Mouse (Mus musculus) bone marrow, adult 2 months (tissue): ENCODE data around the gene Tdrd1.

Experiments used
- CTCF ChIP-seq: fragments of 200-500 bp; IDR thresholded peaks from 2 replicates; pipeline ENCODE4 v1.5.1; 2011; ENCODE audit warnings: low read length, control low read depth; ENCODE audit not compliant: control insufficient read depth, insufficient read depth
- POLR2A ChIP-seq: fragments of 200-500 bp; IDR thresholded peaks from 2 replicates; pipeline ENCODE4 v1.6.1; 2011; ENCODE audit warnings: low read depth, mild to moderate bottlenecking, control low read depth, low read length, borderline replicate concordance; ENCODE audit not compliant: control insufficient read depth

DNA sequence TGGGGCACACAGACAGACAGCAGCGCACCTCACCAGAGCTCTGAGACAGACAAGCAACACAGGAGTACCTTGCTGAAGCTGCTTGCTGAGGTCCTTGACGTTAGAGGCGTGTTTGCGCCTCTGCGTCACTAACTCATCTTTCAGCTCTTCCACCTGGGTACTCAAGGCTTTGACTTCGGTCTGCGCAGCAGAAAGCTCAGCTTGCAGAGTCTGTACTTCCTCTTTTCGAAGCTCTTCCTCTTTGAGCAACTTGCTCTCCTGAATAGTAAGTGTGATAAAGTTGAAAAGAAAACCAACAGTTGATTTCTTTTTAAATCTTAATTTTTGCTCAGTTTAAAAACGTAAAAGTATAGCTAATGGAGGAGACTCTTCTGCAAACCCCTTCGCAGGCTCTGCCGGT is 28.6 kb upstream of the Tdrd1 start:
- no peak for TF ChIP-seq POLR2A
- TF ChIP-seq CTCF: no peak
